ENCODE assay signal across 16 mouse cellular contexts in the genomic region with DNA sequence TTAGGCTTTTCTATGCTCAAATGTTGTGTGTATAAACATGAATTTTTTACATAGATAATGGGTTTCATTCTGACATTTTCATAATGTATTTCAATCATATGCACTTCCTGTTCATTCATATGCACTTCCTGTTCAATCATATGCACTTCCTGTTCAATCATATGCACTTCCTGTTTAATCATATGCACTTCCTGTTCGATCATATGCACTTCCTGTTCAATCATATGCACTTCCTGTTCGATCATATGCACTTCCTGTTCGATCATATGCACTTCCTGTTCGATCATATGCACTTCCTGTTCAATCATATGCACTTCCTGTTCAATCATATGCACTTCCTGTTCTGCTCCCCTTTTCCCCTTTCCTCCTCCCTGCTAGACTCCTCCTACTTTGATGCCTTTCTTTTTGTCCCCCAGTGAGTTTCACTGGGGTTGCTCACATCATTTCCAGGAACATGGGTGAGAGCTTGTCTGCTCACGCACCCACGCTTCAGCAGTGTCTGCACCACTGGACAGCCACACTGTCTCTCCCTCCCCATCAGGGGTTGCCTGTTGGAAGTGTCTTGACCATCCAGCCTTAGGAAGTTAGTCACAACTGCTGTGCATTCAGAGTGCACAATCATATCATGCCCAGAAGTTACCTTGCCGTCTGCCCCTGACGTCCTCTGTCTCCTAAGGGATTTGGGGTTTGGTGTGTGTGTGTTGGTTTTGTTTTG. TPM values are rescaled to one million over a fixed set of nuclear protein-coding genes. Genes with fewer than 3 reads are reported as not detected.
DNase-seq lines count a peak whose midpoint lies in the region; ATAC-seq and TF ChIP-seq lines count a peak whose summit lies in the region.
"Had no signal": no experiment of that assay in that cellular context is flagged by ENCODE, and none has a peak within 500 bp of the region (broad histone marks: within the 10 kb centered on the region; RNA-seq: fewer than 3 reads in every experiment).

No protein-coding gene starts in this region.

- no peak for TF ChIP-seq CTCF in hindbrain, postnatal 0 days (IDR thresholded peaks at IDR 0.05; ENCODE audit: low read depth)

- no peaks in the 10 kb centered on the region for H3K27me3 ChIP-seq in hindbrain, postnatal 0 days (ENCODE audit: insufficient read depth, low read length)
- no peaks in the 10 kb centered on the region for H3K27me3 ChIP-seq in hindbrain, embryonic 16.5 days (replicated peaks; ENCODE audit: control insufficient read depth, insufficient read depth, low read length)
- H3K27me3 ChIP-seq: embryonic facial prominence, embryonic 15.5 days; neural tube, embryonic 13.5 days; Patski had no signal

- 96% methylated on average over 8 of the region's 8 CpGs for WGBS in hindbrain, postnatal 0 days
- 97% methylated on average over 8 of the region's 8 CpGs for WGBS in hindbrain, embryonic 16.5 days

- peak; percentile 9 for DNase-seq in hindbrain, postnatal 0 days (ENCODE audit: low spot score)
- peak; percentile 4 for DNase-seq in ES-CJ7 (ENCODE audit: low read depth, low spot score)
- DNase-seq in cerebellum, postnatal 10 days, result no peak
- no peak for DNase-seq in natural killer cell, adult 2 months (ENCODE audit: low spot score in 2 of 2)
- DNase-seq: adrenal gland, adult 2 months; gastrocnemius, postnatal 36 days; layer of hippocampus, adult 9-11 months; liver; lung, adult 2 months had no signal

- no peak overlapping the region for H3K4me2 ChIP-seq in hindbrain, postnatal 0 days (ENCODE audit: low read depth, low read length)
- no peak overlapping the region for H3K4me2 ChIP-seq in hindbrain, embryonic 16.5 days (ENCODE audit: low read length)
- H3K4me2 ChIP-seq: embryonic facial prominence, embryonic 15.5 days; neural tube, embryonic 13.5 days had no signal

- ATAC-seq in hindbrain, postnatal 0 days, result no peak
- no peak for ATAC-seq in hindbrain, embryonic 16.5 days
- ATAC-seq in inflammation-experienced regulatory T-cells, adult 6 months, result peak; percentile 43
- ATAC-seq in neutrophil, adult 5-6 weeks (ENCODE audit: extremely low read depth, insufficient number of reproducible peaks, low FRiP score, poor library complexity, severe bottlenecking), result 0 out of 2 replicates have a peak, but pooled peaks have one; percentile 3
- ATAC-seq: Patski had no signal

- peaks cover 6% of the 10 kb centered on the region; the same call in 1 of the 2 replicates for H3K36me3 ChIP-seq in hindbrain, postnatal 0 days (ENCODE audit: insufficient read depth, low read length)
- H3K36me3 ChIP-seq in hindbrain, embryonic 16.5 days (ENCODE audit: control insufficient read depth, insufficient read depth, low read length), result peaks cover 13% of the 10 kb centered on the region; the same call in 1 of the 2 replicates

- no peak overlapping the region for H3K4me3 ChIP-seq in hindbrain, postnatal 0 days (ENCODE audit: low read length)
- H3K4me3 ChIP-seq in hindbrain, embryonic 16.5 days (ENCODE audit: low read length), result no peak overlapping the region
- H3K4me3 ChIP-seq: embryonic facial prominence, embryonic 15.5 days; neural tube, embryonic 13.5 days had no signal

- no peaks in the 10 kb centered on the region for H3K4me1 ChIP-seq in hindbrain, postnatal 0 days (ENCODE audit: insufficient read depth, low read length)
- no peaks in the 10 kb centered on the region for H3K4me1 ChIP-seq in hindbrain, embryonic 16.5 days (ENCODE audit: control insufficient read depth, insufficient read depth, low read depth, low read length)
- H3K4me1 ChIP-seq: embryonic facial prominence, embryonic 15.5 days; neural tube, embryonic 13.5 days had no signal

- no peak overlapping the region for H3K9ac ChIP-seq in hindbrain, postnatal 0 days (replicated peaks; ENCODE audit: low read length)
- H3K9ac ChIP-seq in hindbrain, embryonic 16.5 days (ENCODE audit: low read depth, low read length), result no peak overlapping the region
- H3K9ac ChIP-seq: embryonic facial prominence, embryonic 15.5 days; neural tube, embryonic 13.5 days had no signal

- H3K9me3 ChIP-seq in hindbrain, postnatal 0 days (ENCODE audit: low read length), result no peaks in the 10 kb centered on the region
- H3K9me3 ChIP-seq in hindbrain, embryonic 16.5 days (ENCODE audit: control insufficient read depth, low read length), result no peaks in the 10 kb centered on the region
- H3K9me3 ChIP-seq: embryonic facial prominence, embryonic 15.5 days; neural tube, embryonic 13.5 days had no signal

- H3K27ac ChIP-seq in hindbrain, postnatal 0 days, result no peak overlapping the region
- H3K27ac ChIP-seq in hindbrain, embryonic 16.5 days (ENCODE audit: low read depth, low read length), result no peak overlapping the region
- H3K27ac ChIP-seq: embryonic facial prominence, embryonic 15.5 days; neural tube, embryonic 13.5 days; stomach, postnatal 0 days had no signal

RNA-seq across cellular contexts. Expression of gene Slc38a9, which starts 35.1 kb away (rescaled TPM):
- total RNA-seq in hindbrain, postnatal 0 days (2014; rRNA removed), result 8.1 and 11.6 TPM in 2 replicates
- 9.7 and 10.3 TPM in 2 replicates for polyA plus RNA-seq in hindbrain, postnatal 0 days (2015; fragmentation: Nextera tagmentation; extraction: Ambion mirVana)
- 22.6 and 24.4 TPM in 2 replicates for polyA plus RNA-seq in hindbrain, embryonic 16.5 days (2015; fragmentation: Nextera tagmentation; extraction: Ambion mirVana)
- 10 to 100 TPM; 21.8 to 39.6 (median 34.2) TPM for polyA plus RNA-seq in inflammation-experienced regulatory T-cells, adult 6 months (2017; shearing (Covaris generic))
- total RNA-seq in neutrophil, adult 5-6 weeks (2017), result 45.7 and 50.0 TPM in 2 replicates

RNA-seq across cellular contexts. Expression of gene Ddx4, which starts 43.4 kb away (rescaled TPM):
- 0.32 and 0.37 TPM in 2 replicates for total RNA-seq in hindbrain, postnatal 0 days (2014; rRNA removed)
- polyA plus RNA-seq in hindbrain, postnatal 0 days (2015; fragmentation: Nextera tagmentation; extraction: Ambion mirVana), result 0.41 and 1.00 TPM in 2 replicates
- polyA plus RNA-seq in hindbrain, embryonic 16.5 days (2015; fragmentation: Nextera tagmentation; extraction: Ambion mirVana), result 0.84 and 1.4 TPM in 2 replicates
- polyA plus RNA-seq in inflammation-experienced regulatory T-cells, adult 6 months (2017; shearing (Covaris generic)), result not detected
- 0.23 TPM in 1 of 2 replicates, not detected in the other for total RNA-seq in neutrophil, adult 5-6 weeks (2017)
- total RNA-seq: gastrocnemius, postnatal 36 days had no signal
- polyA plus RNA-seq: lung, adult 2 months; Patski had no signal

Comparison
In these comparisons a context has a peak if more than half of its experiments do, and no peak if none do; other contexts are left out.
1. ATAC-seq: peak in inflammation-experienced regulatory T-cells, adult 6 months (single experiment) and neutrophil, adult 5-6 weeks (single experiment); none in hindbrain, postnatal 0 days (single experiment) and hindbrain, embryonic 16.5 days (single experiment).
2. DNase-seq: peak in hindbrain, postnatal 0 days (single experiment) and ES-CJ7 (single experiment); none in cerebellum, postnatal 10 days (0 of 2) and natural killer cell, adult 2 months (0 of 2).